Mouse (Mus musculus): ENCODE measurements at regions not wholly inside any gene's neighbourhood (a gene's known extent, or its start where the extent isn't known, plus 50 kb on each side); places are given as distances from the start of the nearest gene placed in this dataset.
A peak's percentile ranks its signal among the peaks of the same experiment; 100 is the strongest.
"Not testable (repeated sequence)": the region's sequence is repeated elsewhere in the genome, so short reads cannot be mapped to it uniquely, and the experiment has no call there.

DNA sequence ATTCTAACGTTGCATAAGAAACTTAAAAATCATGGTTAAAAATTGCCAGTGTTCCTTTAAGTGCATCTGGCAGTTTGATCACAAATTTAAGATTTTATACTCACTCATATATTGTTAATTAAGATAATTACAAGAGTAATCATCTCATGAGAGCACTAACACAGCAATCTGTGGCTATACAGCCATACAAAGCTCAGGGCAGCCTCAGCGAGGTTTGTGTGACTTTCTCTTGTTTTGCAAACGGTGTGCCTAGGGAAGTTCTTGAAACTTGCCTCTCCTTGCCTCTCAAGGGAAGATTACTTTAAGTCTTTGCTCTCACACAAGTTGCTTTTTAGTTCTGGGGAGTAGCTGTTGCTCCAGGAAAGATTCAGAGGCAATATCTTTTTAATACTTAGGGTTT, 58.1 kb upstream of the Slc1a4 start:
- DNase-seq (ENCODE audit: low spot score in 2 of 2), result no peak

DNA sequence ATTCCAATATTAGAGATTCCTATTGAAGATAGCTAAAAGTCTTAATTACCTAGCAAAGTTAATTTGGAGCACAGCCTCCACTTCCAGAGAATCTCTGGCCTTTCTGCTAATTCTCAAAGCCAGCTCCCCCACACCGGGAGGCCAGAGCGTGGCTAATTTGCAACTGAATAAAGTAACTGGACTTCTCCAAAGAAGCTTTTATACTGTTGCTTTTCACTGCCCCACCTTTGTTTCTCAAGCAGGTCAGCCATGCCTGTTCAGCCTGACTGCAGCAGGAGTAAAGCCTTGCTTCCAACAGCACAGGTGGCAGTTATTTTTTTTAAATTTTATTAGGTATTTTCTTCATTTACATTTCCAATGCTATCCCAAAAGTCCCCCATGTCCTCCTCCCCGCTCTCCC, 60.8 kb upstream of the Slc1a4 start:
- DNase-seq (ENCODE audit: low spot score in 2 of 2), result not testable (repeated sequence)

DNA sequence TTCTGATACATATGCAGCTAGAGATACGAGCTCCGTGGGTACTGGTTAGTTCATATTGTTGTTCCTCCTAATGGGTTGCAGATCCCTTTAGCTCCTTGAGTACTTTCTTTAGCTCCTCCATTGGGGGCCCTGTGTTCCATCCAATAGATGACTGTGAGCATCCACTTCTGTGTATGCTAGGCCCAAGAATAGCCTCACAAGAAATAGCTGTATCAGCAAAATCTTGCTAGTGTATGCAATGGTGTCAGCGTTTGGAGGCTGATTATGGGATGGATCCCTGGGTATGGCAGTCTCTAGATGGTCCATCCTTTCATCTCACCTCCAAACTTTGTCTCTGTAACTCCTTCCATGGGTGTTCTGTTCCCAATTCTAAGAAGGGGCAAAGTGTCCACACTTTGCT, 61.3 kb upstream of the Slc1a4 start:
- not testable (repeated sequence) for DNase-seq (ENCODE audit: low spot score in 2 of 2)

DNA sequence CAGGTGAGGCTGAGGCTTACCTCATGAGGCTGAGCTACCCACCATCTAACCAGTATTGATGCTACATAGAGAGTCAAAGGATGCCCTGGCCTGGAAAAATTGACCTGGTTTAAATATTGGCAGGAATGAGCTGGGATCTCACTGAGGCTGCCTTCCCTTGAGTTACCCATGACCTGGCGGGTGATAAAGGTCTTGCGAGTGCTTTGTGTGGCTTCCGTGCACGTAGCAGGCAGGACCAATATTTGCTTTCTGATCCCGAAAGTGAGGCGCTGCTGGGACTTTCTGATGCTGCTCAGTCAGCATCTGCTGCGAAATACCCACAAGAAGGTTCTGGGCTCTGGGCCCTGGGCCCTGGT, 63.3 kb upstream of the Slc1a4 start:
- no peak for DNase-seq (ENCODE audit: low spot score in 2 of 2)

DNA sequence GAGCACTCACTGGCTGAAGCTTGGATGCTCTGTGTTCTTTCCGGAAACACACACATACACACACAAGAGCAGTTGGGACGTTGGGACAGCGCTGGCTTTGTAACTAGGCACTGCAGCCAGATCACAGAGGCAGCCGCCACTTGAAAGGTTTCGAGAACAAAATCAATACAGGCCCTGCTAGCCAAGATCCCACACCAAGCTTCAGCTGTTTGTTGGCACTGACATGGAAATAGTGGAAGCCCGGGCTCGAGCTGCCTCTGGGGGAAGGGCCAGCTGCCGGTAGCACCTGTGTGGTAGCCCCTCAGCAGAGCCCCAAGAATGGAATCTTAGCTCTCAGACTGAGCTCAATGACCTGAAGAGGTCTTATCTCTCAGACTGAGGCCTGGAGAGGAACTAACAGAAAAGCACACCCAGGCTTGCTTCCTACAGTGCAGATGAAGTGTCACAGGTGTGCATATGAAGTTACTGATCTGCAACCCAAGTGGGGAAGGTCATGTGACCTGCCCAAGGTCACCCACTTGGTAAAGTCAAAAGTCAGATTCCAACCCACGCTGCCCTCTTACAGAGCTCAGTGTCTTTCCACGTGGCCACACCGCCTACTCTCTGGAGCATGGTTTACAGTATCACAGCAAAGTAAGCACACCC, 63.8 kb upstream of the Slc1a4 start:
- DNase-seq (ENCODE audit: low spot score in 2 of 2), result peak in 1 of 2 experiments; percentile 20

DNA sequence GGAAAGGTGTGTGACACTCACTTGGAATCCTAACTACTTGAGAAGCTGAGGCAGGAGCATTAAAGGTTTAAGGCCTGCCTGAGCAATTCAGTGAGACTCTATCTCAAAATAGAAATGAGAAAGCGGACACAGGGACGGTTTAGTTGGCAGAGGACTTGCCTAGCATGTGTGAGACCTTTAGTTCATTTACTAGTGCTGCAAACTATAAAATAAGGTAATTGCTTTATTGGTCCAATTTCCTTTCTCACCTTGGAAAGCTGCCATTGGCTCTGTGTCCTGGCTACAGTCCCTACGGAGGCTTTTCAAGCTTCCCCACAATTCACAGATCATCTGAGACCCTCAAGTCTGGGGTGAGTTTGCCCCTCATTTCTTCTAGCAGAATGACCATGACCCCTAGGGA, 64.4 kb upstream of the Slc1a4 start:
- no peak for DNase-seq (ENCODE audit: low spot score in 2 of 2)

DNA sequence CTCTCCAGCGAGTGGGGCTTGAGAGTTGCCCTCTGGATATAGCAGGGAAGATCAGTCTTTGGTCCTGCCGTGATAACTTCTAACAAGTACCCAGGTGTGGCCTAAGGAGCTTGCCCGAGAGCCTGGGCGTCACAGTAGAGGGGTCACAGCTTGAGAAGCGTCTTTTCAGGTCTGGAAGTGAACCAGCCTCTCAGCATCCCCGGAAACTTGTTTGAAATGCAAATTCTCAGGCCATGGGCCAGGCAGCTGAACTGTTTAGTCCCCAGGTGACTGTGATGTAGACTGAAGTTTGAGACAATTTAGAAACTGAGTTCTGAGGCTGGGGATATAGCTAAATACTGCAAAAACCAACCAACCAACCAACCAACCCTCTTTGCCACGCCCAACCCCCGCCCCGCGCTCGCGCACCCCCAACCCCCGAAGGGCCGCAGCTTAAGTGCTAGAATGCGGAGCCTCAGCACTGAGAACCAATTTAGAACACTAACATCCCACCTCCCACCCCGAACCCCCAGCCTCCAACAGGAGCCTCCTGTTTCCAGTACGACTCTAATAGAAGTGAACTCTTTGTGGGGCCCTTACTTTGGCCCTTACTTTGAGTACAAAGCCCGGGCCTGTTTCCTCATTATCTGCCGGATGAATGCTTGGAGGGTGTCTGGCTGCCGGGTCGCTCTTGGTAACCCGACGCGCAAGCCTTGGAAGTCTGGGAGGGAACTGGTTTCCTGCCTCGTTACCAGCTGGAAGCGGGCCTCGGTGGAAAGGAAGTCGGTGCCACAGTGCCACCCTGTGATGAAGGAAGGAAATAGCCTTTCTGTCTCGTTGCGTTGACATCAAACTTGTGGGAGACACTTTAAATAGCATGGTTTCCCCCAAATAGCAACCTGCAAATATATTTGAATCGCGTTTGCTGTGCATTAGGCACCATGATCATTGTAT, 68.1 kb upstream of the Slc1a4 start:
- DNase-seq (ENCODE audit: low spot score in 2 of 2), result peak; percentile 61 to 82

DNA sequence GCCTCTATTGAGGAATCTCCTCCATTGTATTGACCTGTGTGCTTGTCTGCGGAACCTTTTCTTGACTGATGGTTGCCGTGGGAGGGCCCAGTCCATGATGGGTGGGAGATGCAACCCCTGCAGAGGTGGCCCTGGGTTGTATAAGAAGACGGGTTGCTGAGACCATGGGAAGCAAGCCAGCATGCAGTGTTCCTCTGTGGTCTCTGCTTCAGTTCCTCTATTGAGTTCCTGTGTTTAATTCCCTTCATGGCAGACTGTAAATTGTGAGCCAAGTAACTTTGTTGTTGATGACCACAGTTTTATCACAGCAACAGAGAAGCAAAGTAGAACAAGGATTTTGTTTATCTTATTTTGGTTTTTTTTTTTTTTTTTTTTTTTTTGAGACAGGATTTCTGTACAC, 70.9 kb upstream of the Slc1a4 start:
- DNase-seq (ENCODE audit: low spot score in 2 of 2), result no peak

DNA sequence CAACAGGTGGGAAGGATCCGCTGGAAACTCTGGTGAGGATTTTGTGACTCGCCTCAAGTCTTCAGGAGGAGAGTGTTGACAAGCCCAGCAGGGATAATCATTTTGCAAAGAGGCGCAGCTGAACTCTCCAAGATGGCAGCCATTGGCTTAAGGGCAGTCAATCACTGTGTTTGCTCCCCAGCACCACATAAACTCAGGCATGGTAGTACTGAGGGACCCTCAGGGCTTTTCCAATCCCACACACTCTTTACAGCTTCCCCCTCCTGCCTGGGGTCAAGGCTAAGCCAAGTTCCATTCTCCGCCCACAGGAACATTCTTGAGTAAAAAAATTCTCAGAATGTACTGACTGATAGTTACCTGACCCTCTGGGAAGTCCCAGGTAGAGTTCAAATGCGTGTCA, 72.0 kb upstream of the Slc1a4 start:
- no peak for DNase-seq (ENCODE audit: low spot score in 2 of 2)

DNA sequence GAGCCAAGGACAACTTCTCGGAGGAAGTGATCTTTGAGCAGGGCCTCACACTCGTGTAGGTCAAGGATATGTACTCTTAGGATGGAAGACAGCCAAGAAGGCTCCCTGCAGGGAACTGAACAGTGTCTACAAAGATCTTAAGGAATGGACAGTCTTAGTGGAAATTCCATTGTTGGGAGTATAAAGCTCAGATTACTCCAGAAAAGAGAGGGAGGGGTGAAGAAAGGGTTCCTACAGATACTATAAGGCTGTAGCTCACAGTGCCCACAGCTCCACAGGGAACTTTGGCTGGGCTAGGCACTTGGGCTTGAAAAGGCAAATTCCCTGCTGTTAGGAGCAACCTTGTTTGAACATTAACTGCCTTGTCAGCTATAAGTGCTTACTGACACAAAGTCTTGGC, 85.6 kb upstream of the Slc1a4 start:
- DNase-seq (ENCODE audit: low spot score in 2 of 2), result no peak

DNA sequence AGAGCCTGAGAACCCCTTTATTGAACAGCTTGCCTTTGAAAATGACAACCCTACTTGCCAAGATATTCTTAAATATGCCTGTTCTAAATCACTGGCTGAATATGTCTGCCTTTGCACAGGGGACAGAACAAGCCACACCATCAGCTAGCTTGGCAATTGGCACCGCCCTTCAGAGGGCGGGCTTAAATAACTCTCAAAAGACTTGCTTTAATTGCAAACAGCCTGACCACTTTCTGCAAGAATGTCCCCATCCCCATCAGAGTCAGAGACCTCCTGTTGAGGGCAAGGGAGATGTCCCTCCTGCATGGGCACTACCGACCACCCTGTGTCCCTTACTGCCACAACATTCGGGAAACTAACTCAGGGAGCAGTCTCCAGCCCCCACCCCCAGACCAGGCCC, 88.4 kb upstream of the Slc1a4 start:
- DNase-seq (ENCODE audit: low spot score in 2 of 2), result no peak

DNA sequence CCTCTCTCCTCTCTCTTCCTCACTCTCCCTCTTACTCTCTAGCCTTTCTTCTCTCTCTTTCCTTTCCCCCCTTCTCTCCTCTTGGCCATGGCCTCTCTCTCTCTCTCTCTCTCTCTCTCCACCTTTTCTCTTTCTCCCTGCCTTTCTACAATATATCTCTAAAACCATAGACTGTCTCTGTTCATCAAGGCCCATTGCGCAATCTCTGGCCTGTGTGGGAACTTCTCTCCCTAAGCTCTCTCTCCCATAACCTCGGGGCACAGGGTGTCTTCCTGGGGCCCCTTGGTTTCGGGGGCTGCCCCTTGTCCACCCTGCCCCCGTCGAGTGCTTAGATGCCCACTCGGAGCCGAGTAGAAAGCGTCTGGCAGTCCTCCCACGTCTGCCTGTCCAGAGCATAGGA, 103.5 kb upstream of the Slc1a4 start:
- no peak for DNase-seq (ENCODE audit: low spot score in 2 of 2)

DNA sequence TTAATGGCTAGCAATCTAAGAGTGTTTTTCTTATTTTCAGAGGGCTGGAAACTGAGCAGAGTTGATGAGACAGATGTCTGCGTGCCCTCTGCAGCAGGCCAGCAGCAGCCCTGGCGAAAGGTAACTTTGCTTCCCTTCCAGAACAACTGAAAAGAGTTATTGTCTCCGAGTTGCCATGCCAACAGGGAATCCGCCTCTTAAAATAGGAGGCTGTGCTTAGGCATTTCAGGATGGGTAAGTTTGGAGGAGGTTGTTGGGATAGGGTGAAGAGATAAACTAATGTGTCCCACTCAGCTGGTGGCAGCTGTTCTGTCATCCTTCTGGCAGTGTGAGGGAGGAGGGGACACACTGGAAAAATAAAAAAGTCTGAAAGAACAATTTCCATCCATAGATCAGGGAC, 100.6 kb upstream of the Sertad2 start:
- no peak for DNase-seq (ENCODE audit: low spot score in 2 of 2)

DNA sequence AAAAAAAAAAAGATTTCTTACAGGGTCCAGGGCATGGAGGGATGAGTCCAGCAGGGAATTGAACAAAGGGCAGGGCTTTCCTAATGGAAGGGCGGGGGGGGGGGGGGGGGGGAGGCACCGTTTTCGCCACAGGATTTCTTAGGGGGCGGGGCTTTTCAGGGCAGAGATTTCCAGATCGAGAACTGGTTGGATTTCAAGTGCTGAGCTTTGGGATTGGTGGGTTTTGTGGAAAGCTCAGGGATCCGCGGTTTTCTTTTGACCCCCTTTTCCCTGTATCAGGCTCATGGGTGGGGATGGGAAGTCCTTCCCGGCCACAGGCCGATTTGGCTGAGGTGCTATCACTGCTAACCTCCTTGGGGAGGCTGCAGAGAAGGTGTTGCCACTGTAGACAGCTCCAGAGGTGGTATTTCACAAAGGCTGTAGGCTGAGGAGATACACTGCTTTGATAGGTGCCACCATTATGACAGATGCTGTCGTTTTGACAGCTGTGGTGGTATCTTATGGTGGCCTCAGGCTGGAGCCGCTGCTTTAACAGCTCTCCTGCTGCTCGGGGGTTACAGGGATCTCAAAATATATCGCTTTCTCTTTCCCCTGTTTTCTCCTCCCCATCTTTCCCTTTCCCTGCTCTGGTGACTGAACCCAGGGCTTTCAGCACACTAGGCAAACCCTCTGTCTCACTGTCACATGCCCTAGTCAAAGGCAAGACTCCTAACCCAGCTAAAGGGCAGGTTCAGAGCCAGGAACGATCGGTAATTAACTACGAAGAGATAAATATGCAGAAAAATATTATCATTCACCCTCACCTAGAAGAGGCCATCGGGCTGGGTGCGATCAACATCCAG, 97.8 kb upstream of the Sertad2 start:
- no peak for DNase-seq (ENCODE audit: low spot score in 2 of 2)

DNA sequence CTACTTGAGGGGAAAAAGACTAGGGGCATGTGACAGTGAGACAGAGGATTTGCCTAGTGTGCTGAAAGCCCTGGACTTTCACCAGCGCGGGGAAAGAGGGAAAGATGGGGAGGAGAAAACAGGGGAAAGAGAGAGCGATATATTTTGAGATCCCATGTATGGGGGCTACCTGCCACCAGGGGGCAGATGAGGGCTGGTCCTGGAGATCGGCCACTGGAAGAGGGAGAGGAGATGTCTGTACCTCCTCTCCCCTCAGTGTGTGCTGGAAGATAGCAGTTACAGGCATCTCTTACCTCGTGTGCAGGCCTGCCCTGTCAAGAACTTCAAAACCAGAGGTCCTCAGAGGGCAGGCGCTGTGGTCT, 97.2 kb upstream of the Sertad2 start:
- DNase-seq (ENCODE audit: low spot score in 2 of 2), result peak; percentile 67 to 75

DNA sequence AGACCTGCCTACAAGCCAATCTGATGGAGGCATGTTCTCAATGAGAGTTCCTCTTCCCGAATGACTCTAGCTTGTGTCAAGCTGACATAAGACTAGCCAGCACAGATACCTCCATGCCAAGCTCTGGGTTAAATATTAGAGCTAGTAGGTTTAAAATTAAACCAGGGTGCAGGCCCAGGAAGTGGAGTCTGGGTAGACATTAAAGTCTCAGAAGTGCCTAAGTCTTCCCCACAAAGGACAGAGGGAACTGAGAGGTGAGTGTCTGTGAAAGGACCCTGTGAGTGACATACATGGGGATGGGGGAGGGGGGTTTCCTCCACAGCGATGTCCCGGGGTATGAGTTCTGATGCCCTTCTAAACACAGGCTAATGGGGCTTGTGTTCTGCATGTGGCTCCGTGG, 90.2 kb upstream of the Sertad2 start:
- DNase-seq (ENCODE audit: low spot score in 2 of 2), result no peak

DNA sequence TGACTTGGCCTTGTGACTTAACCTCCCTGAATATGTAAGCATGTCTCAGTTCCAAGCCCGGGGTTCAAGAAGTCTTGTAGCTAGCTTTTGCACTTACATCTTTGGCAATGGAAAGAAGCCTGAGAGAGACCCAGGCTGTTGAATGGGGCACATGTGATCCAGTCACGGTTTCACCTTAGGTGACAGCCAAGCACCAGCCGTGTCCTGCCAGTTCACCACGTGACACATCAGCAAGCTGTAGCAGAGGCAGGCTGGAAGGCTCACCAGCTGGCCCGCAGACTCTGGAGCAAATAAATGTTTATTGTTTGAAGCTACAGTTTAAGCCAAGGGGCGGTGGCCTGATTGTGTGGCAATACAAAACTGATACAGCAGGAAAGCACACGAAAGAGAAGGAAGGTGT, 89.3 kb upstream of the Sertad2 start:
- DNase-seq (ENCODE audit: low spot score in 2 of 2), result no peak

DNA sequence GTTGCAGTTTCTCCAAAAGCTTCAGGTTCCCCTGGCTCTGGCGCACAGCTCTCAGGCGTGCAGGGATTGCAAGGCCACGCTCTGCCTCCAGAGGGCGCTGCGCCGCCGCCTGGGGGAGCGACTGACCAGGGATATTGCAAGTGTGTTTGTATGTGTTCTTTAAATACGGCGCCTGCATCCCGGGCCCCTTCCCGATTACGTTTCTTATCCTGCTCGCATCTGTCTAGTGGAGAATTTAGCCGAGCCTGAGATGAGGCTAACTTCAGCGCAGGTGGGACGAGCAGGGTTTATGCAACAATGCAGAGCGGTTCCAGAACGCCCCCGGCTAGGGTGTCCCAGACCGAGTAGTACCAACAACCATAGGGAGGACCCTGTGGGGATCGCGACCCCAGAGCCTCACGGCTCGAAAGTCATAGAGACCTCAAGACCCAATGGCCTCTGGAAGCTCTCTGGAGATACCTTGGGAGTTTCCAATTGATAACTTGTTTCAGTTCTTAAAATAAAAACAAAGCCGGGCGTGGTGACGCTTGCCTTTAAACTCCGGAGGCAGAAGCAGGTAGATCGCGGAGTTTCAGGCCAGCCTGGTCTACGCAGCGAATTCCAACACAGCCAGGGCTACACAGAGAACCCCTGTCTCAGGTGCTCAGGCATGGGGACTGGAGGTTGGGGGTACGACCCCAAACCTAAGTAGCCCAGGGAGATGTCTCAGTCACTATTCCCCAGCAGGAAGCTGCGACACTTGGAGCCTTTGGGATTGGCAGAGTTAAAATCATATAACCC, 87.8 kb upstream of the Sertad2 start:
- peak; percentile 83 to 92 for DNase-seq (ENCODE audit: low spot score in 2 of 2)

DNA sequence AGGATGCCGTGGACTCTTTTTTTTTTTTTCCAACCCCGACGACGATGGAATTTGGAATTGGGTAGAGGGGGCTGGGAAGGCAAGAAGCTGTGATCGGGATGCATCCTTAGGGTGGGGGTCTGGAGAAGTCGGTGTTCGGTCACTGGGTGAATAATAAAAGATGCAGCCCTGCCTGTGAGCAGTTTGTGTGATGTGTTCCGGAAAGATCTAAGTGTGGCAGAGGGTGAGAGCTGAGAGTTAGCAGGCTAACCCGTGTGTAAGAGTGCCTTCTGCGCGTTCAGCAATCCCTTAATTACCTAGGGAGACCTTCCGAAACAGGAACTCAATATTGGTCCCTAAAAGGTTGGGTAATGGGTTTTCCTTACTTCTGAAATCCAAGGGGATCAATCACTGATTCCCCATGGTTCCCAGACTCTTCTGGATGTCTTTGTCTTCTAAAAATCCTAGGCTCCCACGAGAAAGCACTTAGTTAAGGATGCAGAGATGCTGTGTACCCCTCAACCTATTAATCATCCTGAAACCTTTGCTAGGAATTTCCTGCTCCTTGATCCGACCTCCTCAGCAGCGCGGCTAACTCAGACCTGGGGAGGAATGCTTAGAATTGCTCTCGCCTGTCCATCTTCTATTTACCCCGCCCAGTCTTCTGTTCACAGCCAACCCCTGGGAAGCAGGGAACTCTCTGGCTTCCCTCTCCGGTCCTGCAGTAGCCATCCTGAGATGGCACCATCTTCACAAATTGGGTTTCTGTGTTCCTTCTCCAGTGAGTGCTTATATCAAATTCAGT, 87.0 kb upstream of the Sertad2 start:
- no peak for DNase-seq (ENCODE audit: low spot score in 2 of 2)

DNA sequence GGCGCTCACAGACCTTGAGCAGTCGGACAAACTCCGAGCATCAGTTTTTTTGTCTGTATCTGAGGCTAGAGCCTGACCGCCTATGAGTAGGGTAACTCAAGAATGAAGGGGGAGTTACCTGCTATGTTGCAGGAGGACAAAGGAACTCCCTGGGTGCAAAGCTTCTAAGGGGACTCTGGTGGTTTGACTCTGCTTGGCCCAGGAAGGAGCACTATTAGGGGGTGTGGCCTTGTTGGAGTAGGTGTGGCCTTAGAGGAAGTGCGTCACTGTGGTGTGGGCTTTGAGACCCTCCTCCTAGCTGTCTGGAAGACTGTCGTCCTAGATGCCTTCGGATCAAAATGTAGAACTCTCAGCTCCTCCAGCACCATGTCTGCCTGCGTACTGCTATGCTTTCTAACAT, 83.9 kb upstream of the Sertad2 start:
- DNase-seq (ENCODE audit: low spot score in 2 of 2), result no peak

DNA sequence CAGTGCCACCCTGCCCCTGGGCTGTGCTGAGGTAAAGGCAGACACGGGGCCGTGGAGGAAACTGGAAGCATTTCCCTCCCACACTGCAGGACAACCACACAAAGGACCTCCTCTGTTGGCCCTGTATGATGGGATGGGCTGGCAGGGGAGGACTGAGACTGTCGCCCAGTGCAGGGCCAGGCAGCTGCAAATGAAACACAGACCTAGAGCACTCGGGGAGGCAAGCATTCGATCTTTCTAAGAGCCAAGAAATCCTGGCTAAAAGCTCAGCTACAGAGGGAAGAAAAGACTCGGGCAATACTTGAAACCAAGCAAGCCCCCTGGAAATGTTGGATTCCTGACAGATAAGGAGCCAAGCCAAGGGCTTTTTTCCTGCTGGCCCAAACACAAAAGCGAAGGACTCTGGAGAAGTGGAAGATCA, 82.5 kb upstream of the Sertad2 start:
- peak in 1 of 2 experiments; percentile 54 for DNase-seq (ENCODE audit: low spot score in 2 of 2)
